Mouse (Mus musculus): ENCODE data around the gene Gm9913. TPM values are rescaled to one million over a fixed set of nuclear protein-coding genes. Genes with fewer than 3 reads are reported as not detected.

The Gm9913 gene
- 0.38 and 0.75 TPM in 2 replicates for polyA plus RNA-seq (2012; rRNA removed)

DNA sequence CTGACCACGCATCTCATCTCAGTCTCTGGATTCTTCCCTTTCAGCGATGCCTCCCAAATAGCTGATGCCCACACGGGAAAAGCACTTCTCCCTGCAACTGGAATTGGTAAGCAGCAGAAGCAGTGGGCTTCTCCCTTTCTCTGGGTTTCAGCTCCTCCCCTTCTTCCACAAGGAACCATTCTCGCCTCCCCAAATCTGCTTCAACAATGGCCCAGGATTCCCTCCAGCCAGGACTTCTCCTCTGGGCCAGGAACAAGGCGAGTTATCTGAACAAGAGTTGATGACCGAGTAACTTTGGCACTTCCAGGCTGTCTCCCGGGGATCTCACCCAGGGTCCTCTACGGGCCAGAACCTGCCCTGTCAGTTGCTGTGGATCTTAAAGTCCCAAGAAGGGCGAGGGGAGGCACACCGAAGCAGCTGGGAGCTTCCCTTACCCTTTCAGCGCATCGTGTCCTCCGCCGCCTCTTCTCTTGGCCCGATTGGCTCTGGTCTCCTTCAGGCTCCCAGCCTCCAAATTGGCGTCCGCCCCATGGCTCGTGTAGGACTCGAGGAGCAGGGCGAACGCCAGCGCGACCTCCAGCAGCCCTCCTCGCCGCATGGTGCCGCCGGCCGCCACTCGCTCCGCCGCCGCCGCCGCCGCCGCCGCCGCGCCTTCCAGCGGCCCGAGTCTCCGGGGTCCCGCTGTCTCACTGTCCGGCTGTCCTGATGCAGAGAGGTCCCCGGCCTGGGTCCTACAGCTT lies at the start of gene Gm9913:
Gene Gm9913 (plus strand): TSS at position 84 of the 740 bp plus-strand sequence.

DNA sequence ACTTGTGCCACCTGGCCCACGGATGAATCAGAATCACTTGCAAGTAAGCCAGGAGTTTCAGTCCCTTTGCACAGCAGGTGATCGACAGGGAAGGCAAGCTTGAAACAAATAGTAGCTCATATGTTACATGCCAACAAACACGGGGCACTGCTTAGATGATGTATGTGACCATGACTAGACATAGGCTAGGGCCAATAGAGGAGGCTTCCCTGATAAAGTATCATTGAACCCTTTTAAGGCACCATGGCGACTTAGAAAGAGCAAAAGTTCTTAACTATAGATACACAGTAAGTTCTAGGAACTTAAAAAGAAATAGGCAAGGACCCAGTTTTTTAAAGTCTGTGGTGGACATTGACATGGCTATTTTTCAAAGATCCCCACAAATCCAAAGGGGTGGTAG lies 3.0 kb downstream of the Gm9913 start, which contains the start of gene Fbn1:
Gene Fbn1 (minus strand): TSS at position 101 of the 400 bp plus-strand sequence.

Other genes starting within 250 kb of the Gm9913 start
- gene Fbn1, start 2.9 kb downstream of the Gm9913 start, polyA plus RNA-seq (2012; rRNA removed) = 24.9 and 26.5 TPM in 2 replicates
- 1.2 and 1.3 TPM in 2 replicates for gene Cep152, start 120.0 kb downstream of the Gm9913 start, polyA plus RNA-seq (2012; rRNA removed)
- gene Eid1, start 168.0 kb downstream of the Gm9913 start, polyA plus RNA-seq (2012; rRNA removed) = 25.3 and 35.3 TPM in 2 replicates
- gene Shc4, start 219.1 kb downstream of the Gm9913 start, polyA plus RNA-seq (2012; rRNA removed) = 0.29 and 0.50 TPM in 2 replicates

Data from ovary, adult 2 months (tissue).